Mouse (Mus musculus) stomach, embryonic 16.5 days (tissue): ENCODE results near the gene Pus7l. TPM values are rescaled to one million over a fixed set of nuclear protein-coding genes. Genes with fewer than 3 reads are reported as not detected.

ENCODE experiments used
- ATAC-seq: fragments of 200-750 bp; cut with Nextera tagmentation; 2 replicates; pipeline ENCODE4 v1.8.0; 2017; ENCODE audit warnings: moderate number of reproducible peaks, moderate TSS enrichment; ENCODE audit not compliant: insufficient read depth, low FRiP score
- H3K27ac ChIP-seq: fragments of 300-500 bp; sonication (generic); 2 replicates; pipeline ENCODE4 v1.5.1; 2014; ENCODE audit warnings: low read length
- H3K27me3 ChIP-seq: fragments of 300-500 bp; sonication (generic); 2 replicates; pipeline ENCODE4 v1.6.1; 2014; ENCODE audit warnings: low read length, control low read depth, mixed read lengths; ENCODE audit not compliant: control insufficient read depth, insufficient read depth
- H3K36me3 ChIP-seq: fragments of 300-500 bp; sonication (generic); 2 replicates; pipeline ENCODE4 v1.6.1; 2014; ENCODE audit warnings: low read length; ENCODE audit not compliant: control insufficient read depth, insufficient read depth
- H3K4me1 ChIP-seq: fragments of 300-500 bp; sonication (generic); 2 replicates; pipeline ENCODE4 v1.6.1; 2014; ENCODE audit warnings: low read length, control low read depth, mixed read lengths; ENCODE audit not compliant: control insufficient read depth, insufficient read depth
- H3K4me2 ChIP-seq: fragments of 300-500 bp; sonication (generic); 2 replicates; pipeline ENCODE4 v1.6.1; 2014; ENCODE audit warnings: low read depth, low read length, mixed read lengths
- H3K4me3 ChIP-seq: fragments of 300-500 bp; sonication (generic); replicated peaks from 2 replicates; pipeline ENCODE4 v1.5.1; 2014; ENCODE audit warnings: mild to moderate bottlenecking, low read length
- H3K9ac ChIP-seq: fragments of 300-500 bp; sonication (generic); 2 replicates; pipeline ENCODE4 v1.6.1; 2014; ENCODE audit warnings: low read length
- H3K9me3 ChIP-seq: fragments of 300-500 bp; sonication (generic); replicated peaks from 2 replicates; pipeline ENCODE4 v1.6.1; 2016; ENCODE audit warnings: low read length, control low read depth; ENCODE audit not compliant: control insufficient read depth
- WGBS: fragments of 180-500 bp; shearing (Covaris S2); extraction: QIAGEN DNeasy Blood & Tissue Kit; methylation state at CpG from one replicate; pipeline ENCODE4 v1.1.7; 2014; 5-methylcytosine and 5-hydroxymethylcytosine counted together
- polyA plus RNA-seq: library from polyadenylated mRNA; unstranded; fragments of >200 nt; fragmentation: Nextera tagmentation; extraction: Ambion mirVana; gene quantifications from 2 replicates; pipeline ENCODE4 v1.2.1, GENCODE M21; 2015

Pus7l gene
- polyA plus RNA-seq, 1 experiment from 2014 or later = 8.9 TPM

- 72% methylated on average over 4 of the region's 4 CpGs for WGBS
- no peaks in the 10 kb centered on the region for H3K27me3 ChIP-seq
- H3K36me3 ChIP-seq = no peaks in the 10 kb centered on the region
- H3K4me1 ChIP-seq = no peaks in the 10 kb centered on the region
- no peak overlapping the region for H3K27ac ChIP-seq
- no peak overlapping the region for H3K4me3 ChIP-seq
- H3K9ac ChIP-seq = no peak overlapping the region
- no peak for ATAC-seq
- H3K9me3 ChIP-seq = no peaks in the 10 kb centered on the region
- H3K4me2 ChIP-seq = no peak overlapping the region
These were observed 31.4 kb upstream of the Pus7l start for GRCm38 (mm10) chr15:94574566-94575268.

- Histone ChIP-seq H3K9me3 (no peaks in the 10 kb centered on the region), H3K36me3 (no peaks in the 10 kb centered on the region), H3K4me1 (no peaks in the 10 kb centered on the region), H3K4me3 (no peak overlapping the region), H3K27ac (no peak overlapping the region), H3K9ac (no peak overlapping the region), H3K27me3 (no peaks in the 10 kb centered on the region), H3K4me2 (no peak overlapping the region)
- 73% methylated on average over 8 of the region's 8 CpGs for WGBS
- ATAC-seq = no peak
These were observed 29.4 kb upstream of the Pus7l start for GRCm38 (mm10) chr15:94572746-94573145.

GRCm38 (mm10) chr15:94571501-94571900, 28.2 kb upstream of the Pus7l start:
- no peak overlapping the region for H3K9ac ChIP-seq
- no peak overlapping the region for H3K4me2 ChIP-seq
- H3K4me3 ChIP-seq = no peak overlapping the region
- no peaks in the 10 kb centered on the region for H3K9me3 ChIP-seq
- H3K36me3 ChIP-seq = no peaks in the 10 kb centered on the region
- H3K27ac ChIP-seq = no peak overlapping the region
- H3K4me1 ChIP-seq = no peaks in the 10 kb centered on the region
- WGBS = 59% methylated on average over 4 of the region's 4 CpGs
- no peak for ATAC-seq
- H3K27me3 ChIP-seq = no peaks in the 10 kb centered on the region

- Histone ChIP-seq H3K4me1 (no peaks in the 10 kb centered on the region), H3K9me3 (no peaks in the 10 kb centered on the region), H3K4me2 (no peak overlapping the region), H3K9ac (no peak overlapping the region), H3K27me3 (no peaks in the 10 kb centered on the region), H3K36me3 (no peaks in the 10 kb centered on the region), H3K27ac (no peak overlapping the region), H3K4me3 (no peak overlapping the region)
- ATAC-seq = peak; percentile 85
- 59% methylated on average over 10 of the region's 10 CpGs for WGBS
These were observed 25.3 kb upstream of the Pus7l start for GRCm38 (mm10) chr15:94568496-94569182.

- Histone ChIP-seq H3K9ac (no peak overlapping the region), H3K4me2 (no peak overlapping the region), H3K36me3 (no peaks in the 10 kb centered on the region; the same call in 1 of the 2 replicates), H3K27me3 (no peaks in the 10 kb centered on the region), H3K4me1 (no peaks in the 10 kb centered on the region), H3K4me3 (no peak overlapping the region), H3K9me3 (no peaks in the 10 kb centered on the region), H3K27ac (no peak overlapping the region)
- 83% methylated on average over 9 of the region's 9 CpGs for WGBS
- ATAC-seq = no peak
These were observed 22.5 kb upstream of the Pus7l start for GRCm38 (mm10) chr15:94565854-94566253.

- Histone ChIP-seq H3K4me2 (no peak overlapping the region), H3K9ac (no peak overlapping the region), H3K4me1 (no peaks in the 10 kb centered on the region), H3K36me3 (no peaks in the 10 kb centered on the region; the same call in 1 of the 2 replicates), H3K9me3 (no peaks in the 10 kb centered on the region), H3K27ac (no peak overlapping the region), H3K4me3 (no peak overlapping the region), H3K27me3 (no peaks in the 10 kb centered on the region)
- WGBS = 88% methylated on average over 2 of the region's 2 CpGs
- ATAC-seq = no peak
These were observed 21.6 kb upstream of the Pus7l start for GRCm38 (mm10) chr15:94564909-94565308.

- H3K4me1 ChIP-seq = no peaks in the 10 kb centered on the region
- no peaks in the 10 kb centered on the region for H3K27me3 ChIP-seq
- 61% methylated on average over 17 of the region's 17 CpGs for WGBS
- no peak overlapping the region for H3K27ac ChIP-seq
- H3K4me3 ChIP-seq = no peak overlapping the region
- 0 out of 2 replicates have a peak, but pooled peaks have one; percentile 48 for ATAC-seq
- no peak overlapping the region for H3K4me2 ChIP-seq
- no peak overlapping the region for H3K9ac ChIP-seq
- H3K9me3 ChIP-seq = no peaks in the 10 kb centered on the region
- H3K36me3 ChIP-seq = no peaks in the 10 kb centered on the region; the same call in 1 of the 2 replicates
These were observed 15.7 kb upstream of the Pus7l start for GRCm38 (mm10) chr15:94558895-94559656.

- Histone ChIP-seq H3K4me1 (no peaks in the 10 kb centered on the region), H3K27ac (no peak overlapping the region), H3K4me3 (no peak overlapping the region), H3K36me3 (no peaks in the 10 kb centered on the region; the same call in 1 of the 2 replicates), H3K27me3 (no peaks in the 10 kb centered on the region), H3K4me2 (no peak overlapping the region), H3K9ac (no peak overlapping the region), H3K9me3 (no peaks in the 10 kb centered on the region)
- 17% methylated on average over 7 of the region's 7 CpGs for WGBS
- peak; percentile 75; the same call in 1 of the 2 replicates for ATAC-seq
These were observed 14.1 kb upstream of the Pus7l start for GRCm38 (mm10) chr15:94557442-94557841.

- H3K9ac ChIP-seq = no peak overlapping the region
- H3K4me3 ChIP-seq = no peak overlapping the region
- H3K36me3 ChIP-seq = 0 out of 2 replicates have a peak, but pooled peaks cover 3% of the 10 kb centered on the region
- no peak overlapping the region for H3K4me2 ChIP-seq
- H3K27ac ChIP-seq = no peak overlapping the region
- H3K27me3 ChIP-seq = no peaks in the 10 kb centered on the region
- H3K9me3 ChIP-seq = 0 out of 2 replicates have a peak, but pooled peaks cover 3% of the 10 kb centered on the region
- 88% methylated on average over 9 of the region's 9 CpGs for WGBS
- H3K4me1 ChIP-seq = no peaks in the 10 kb centered on the region
- no peak for ATAC-seq
These were observed 10.2 kb upstream of the Pus7l start for GRCm38 (mm10) chr15:94553536-94553935.
